Mouse (Mus musculus): ENCODE results near the gene Ak6.

GRCm38 (mm10) chr13:100715467-100715866 lies 64.7 kb downstream of the Ak6 start:
- no peak for TF ChIP-seq CTCF (IDR thresholded peaks at IDR 0.05; ENCODE audit: extremely low read depth, insufficient read depth, low read length)
- no peak for TF ChIP-seq POLR2A (IDR thresholded peaks at IDR 0.05; ENCODE audit: extremely low read depth, insufficient read depth, low read length)

Data from cortical plate, adult 2 months (tissue).